Mouse (Mus musculus): ENCODE measurements around the gene Spg7.
"Not testable (repeated sequence)": the region's sequence is repeated elsewhere in the genome, so short reads cannot be mapped to it uniquely, and the experiment has no call there.

The Spg7 gene

GRCm38 (mm10) chr8:123041008-123041773, 21.6 kb upstream of the Spg7 start:
- no peak for DNase-seq (ENCODE audit: low read depth)

- DNase-seq (ENCODE audit: low read depth) = no peak
Measured at GRCm38 (mm10) chr8:123041774-123042105, 21.0 kb upstream of the Spg7 start.

- DNase-seq (ENCODE audit: low read depth) = peak; percentile 98
Measured at GRCm38 (mm10) chr8:123042158-123042973, 20.4 kb upstream of the Spg7 start, which contains the start of gene Ankrd11. Gene Ankrd11, minus strand, starts transcription at chr8:123042277.

- no peak for DNase-seq (ENCODE audit: low read depth)
Measured at GRCm38 (mm10) chr8:123042974-123043625, 19.6 kb upstream of the Spg7 start.

GRCm38 (mm10) chr8:123043941-123044340, 18.8 kb upstream of the Spg7 start:
- no peak for DNase-seq (ENCODE audit: low read depth)

- not testable (repeated sequence) for DNase-seq (ENCODE audit: low read depth)
Measured at GRCm38 (mm10) chr8:123044743-123045425, 17.9 kb upstream of the Spg7 start.

- no peak for DNase-seq (ENCODE audit: low read depth)
Measured at GRCm38 (mm10) chr8:123046706-123047105, 16.0 kb upstream of the Spg7 start.

- no peak for DNase-seq (ENCODE audit: low read depth)
Measured at GRCm38 (mm10) chr8:123047827-123048226, 14.9 kb upstream of the Spg7 start.

- no peak for DNase-seq (ENCODE audit: low read depth)
Measured at GRCm38 (mm10) chr8:123048402-123048801, 14.3 kb upstream of the Spg7 start.

- no peak for DNase-seq (ENCODE audit: low read depth)
Measured at GRCm38 (mm10) chr8:123051458-123051857, 11.3 kb upstream of the Spg7 start.

GRCm38 (mm10) chr8:123064072-123064471, 1.3 kb downstream of the Spg7 start:
- no peak for DNase-seq (ENCODE audit: low read depth)

GRCm38 (mm10) chr8:123064809-123065213, 2.1 kb downstream of the Spg7 start:
- no peak for DNase-seq (ENCODE audit: low read depth)

GRCm38 (mm10) chr8:123065214-123066100, 2.7 kb downstream of the Spg7 start:
- peak; percentile 95 for DNase-seq (ENCODE audit: low read depth)

GRCm38 (mm10) chr8:123066101-123066683, 3.5 kb downstream of the Spg7 start:
- no peak for DNase-seq (ENCODE audit: low read depth)

GRCm38 (mm10) chr8:123071176-123071575, 8.4 kb downstream of the Spg7 start:
- no peak for DNase-seq (ENCODE audit: low read depth)

- DNase-seq (ENCODE audit: low read depth) = no peak
Measured at GRCm38 (mm10) chr8:123077213-123077612, 14.5 kb downstream of the Spg7 start.

GRCm38 (mm10) chr8:123082993-123083392, 20.3 kb downstream of the Spg7 start:
- DNase-seq (ENCODE audit: low read depth) = no peak

- no peak for DNase-seq (ENCODE audit: low read depth)
Measured at GRCm38 (mm10) chr8:123083610-123084009, 20.9 kb downstream of the Spg7 start.

- DNase-seq (ENCODE audit: low read depth) = no peak
Measured at GRCm38 (mm10) chr8:123087289-123087688, 24.5 kb downstream of the Spg7 start.

- no peak for DNase-seq (ENCODE audit: low read depth)
Measured at GRCm38 (mm10) chr8:123097216-123097615, 34.5 kb downstream of the Spg7 start.
